Mouse (Mus musculus): ENCODE data around the gene Iqgap3. TPM values are rescaled to one million over a fixed set of nuclear protein-coding genes. Genes with fewer than 3 reads are reported as not detected.

Iqgap3 gene
- polyA plus RNA-seq, 1 experiment = 0.81 TPM

DNA sequence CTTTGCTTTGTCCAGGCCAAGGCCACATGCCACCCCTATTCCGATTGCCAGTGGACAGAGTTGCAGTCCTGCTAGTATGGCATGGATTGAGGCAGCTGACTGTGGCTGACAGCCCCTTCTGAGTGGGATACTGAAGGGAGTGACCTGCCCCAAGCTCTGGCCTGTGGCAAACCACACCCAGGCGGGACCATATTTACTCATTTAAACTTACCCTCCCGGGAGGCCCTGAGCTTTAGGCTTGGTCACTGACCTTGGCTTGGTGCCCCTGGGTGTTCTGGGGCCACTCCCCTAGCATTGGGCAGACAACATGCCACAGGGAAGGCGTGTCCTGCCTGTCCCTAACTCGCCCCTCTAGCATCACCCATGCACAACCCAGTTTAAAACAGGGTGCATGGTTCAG is 64.2 kb downstream of the Iqgap3 start:
- H3K4me3 ChIP-seq (ENCODE audit: insufficient read depth, low read depth, low read length) = no peak overlapping the region
- 15% methylated on average over 5 of the region's 5 CpGs for WGBS
- H3K27ac ChIP-seq (ENCODE audit: insufficient read depth, low read depth, low read length) = peak overlapping the region; percentile 7; the same call in 1 of the 2 replicates
- peaks cover 69% of the 10 kb centered on the region for H3K4me1 ChIP-seq (ENCODE audit: control insufficient read depth, insufficient read depth, low read length)
- no peaks in the 10 kb centered on the region for H3K27me3 ChIP-seq (replicated peaks; ENCODE audit: control insufficient read depth, insufficient read depth, low read length)
- DNase-seq = peak; percentile 51
- no peaks in the 10 kb centered on the region for H3K36me3 ChIP-seq (ENCODE audit: control insufficient read depth, insufficient read depth, low read length)
- TF ChIP-seq POLR2A (IDR thresholded peaks at IDR 0.05; ENCODE audit: low read depth, low read length) = no peak
- TF ChIP-seq CTCF (conservative IDR thresholded peaks at IDR 0.05; ENCODE audit: insufficient read depth, insufficient read length, low read depth, low read length) = no peak

DNA sequence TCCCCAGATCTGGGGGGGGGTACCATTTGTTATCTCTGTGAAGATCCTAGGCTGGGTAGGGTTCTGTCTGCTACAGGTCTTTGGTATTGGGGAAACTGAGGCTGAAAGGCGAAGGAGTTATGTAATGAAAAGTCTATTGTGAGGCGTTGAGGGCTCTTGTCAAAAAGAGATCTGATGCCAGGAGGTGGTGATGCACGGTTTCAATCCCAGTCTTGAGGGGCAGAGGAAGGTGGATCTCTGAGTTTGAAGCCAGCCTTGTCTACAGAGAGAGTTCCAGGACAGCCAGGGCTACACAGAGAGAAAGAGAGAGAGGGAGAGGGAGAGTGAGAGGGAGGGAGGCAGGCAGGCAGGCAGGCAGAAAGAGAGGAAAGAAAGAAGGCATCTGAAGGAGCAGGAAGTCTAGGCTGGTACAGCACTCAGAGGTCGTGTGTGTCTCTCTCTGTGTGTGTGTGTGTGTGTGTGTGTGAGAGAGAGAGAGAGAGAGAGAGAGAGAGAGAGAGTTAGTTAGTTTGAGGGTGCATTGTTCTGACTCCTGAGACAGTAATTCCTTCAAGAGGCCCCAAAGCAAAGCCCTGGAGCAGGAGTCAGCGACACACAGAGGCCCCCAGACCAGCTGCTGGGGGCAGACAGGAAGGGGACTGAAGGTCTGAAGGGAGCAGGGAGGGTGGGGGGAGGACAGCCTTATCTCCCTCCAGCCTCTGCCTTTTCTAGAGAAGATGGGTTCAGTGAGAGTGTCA is 64.8 kb downstream of the Iqgap3 start:
- TF ChIP-seq POLR2A (IDR thresholded peaks at IDR 0.05; ENCODE audit: low read depth, low read length) (no peak), CTCF (conservative IDR thresholded peaks at IDR 0.05; ENCODE audit: insufficient read depth, insufficient read length, low read depth, low read length) (no peak)
- whole genome bisulfite sequencing = 44% methylated on average over 5 of the region's 5 CpGs
- DNase-seq = no peak
- Histone ChIP-seq H3K4me1 (ENCODE audit: control insufficient read depth, insufficient read depth, low read length) (peaks cover 69% of the 10 kb centered on the region), H3K4me3 (ENCODE audit: insufficient read depth, low read depth, low read length) (no peak overlapping the region), H3K27ac (ENCODE audit: insufficient read depth, low read depth, low read length) (no peak overlapping the region), H3K27me3 (replicated peaks; ENCODE audit: control insufficient read depth, insufficient read depth, low read length) (no peaks in the 10 kb centered on the region), H3K36me3 (ENCODE audit: control insufficient read depth, insufficient read depth, low read length) (no peaks in the 10 kb centered on the region)

DNA sequence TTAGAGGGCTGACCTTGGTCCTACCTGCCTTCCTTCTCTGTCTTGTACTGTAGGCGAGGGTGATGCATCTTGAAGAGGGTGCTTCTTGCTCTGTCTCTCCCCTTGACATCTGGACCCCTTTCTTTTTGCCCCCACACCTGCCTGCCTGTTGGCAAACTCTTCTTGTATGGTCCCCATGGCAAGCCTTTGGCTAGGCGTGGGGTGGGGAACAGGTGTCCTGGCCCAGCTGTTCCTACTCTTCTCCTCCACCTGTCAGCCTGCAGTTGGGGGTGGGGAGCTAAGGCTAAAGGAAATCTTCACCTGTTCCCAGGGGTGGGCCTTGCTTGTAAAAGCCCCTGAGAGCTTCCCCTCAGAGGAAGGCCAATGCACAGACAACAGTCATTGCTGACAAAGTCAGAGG is 65.7 kb downstream of the Iqgap3 start:
- 94% methylated on average over 2 of the region's 2 CpGs for WGBS
- peaks cover 75% of the 10 kb centered on the region for H3K4me1 ChIP-seq (ENCODE audit: control insufficient read depth, insufficient read depth, low read length)
- DNase-seq = no peak
- no peak overlapping the region for H3K4me3 ChIP-seq (ENCODE audit: insufficient read depth, low read depth, low read length)
- H3K27me3 ChIP-seq (replicated peaks; ENCODE audit: control insufficient read depth, insufficient read depth, low read length) = no peaks in the 10 kb centered on the region
- H3K27ac ChIP-seq (ENCODE audit: insufficient read depth, low read depth, low read length) = no peak overlapping the region
- H3K36me3 ChIP-seq (ENCODE audit: control insufficient read depth, insufficient read depth, low read length) = no peaks in the 10 kb centered on the region
- TF ChIP-seq POLR2A (IDR thresholded peaks at IDR 0.05; ENCODE audit: low read depth, low read length) (no peak), CTCF (conservative IDR thresholded peaks at IDR 0.05; ENCODE audit: insufficient read depth, insufficient read length, low read depth, low read length) (no peak)

DNA sequence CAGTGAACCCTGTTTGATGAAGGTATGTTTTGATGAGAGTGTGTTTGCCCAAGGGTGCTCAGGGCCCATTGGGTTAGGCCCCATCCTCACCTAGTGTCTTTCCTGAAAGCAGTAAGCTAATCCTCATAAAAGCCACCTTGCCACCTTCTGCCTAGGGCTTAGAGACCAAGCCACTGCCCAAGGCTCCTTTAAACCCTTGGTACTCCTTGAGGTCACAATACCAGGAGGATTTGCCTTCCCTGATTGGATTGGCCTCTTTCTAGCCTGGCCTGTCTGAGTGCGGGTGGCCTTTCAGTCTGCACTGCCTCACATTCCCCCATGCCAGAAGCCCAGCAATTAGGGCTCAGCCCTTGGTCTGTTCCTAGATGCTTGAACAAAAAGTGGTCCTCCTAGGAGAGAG is 66.1 kb downstream of the Iqgap3 start:
- TF ChIP-seq POLR2A (IDR thresholded peaks at IDR 0.05; ENCODE audit: low read depth, low read length) (no peak), CTCF (conservative IDR thresholded peaks at IDR 0.05; ENCODE audit: insufficient read depth, insufficient read length, low read depth, low read length) (no peak)
- Histone ChIP-seq H3K4me1 (ENCODE audit: control insufficient read depth, insufficient read depth, low read length) (peaks cover 75% of the 10 kb centered on the region), H3K36me3 (ENCODE audit: control insufficient read depth, insufficient read depth, low read length) (no peaks in the 10 kb centered on the region), H3K27me3 (replicated peaks; ENCODE audit: control insufficient read depth, insufficient read depth, low read length) (no peaks in the 10 kb centered on the region), H3K4me3 (ENCODE audit: insufficient read depth, low read depth, low read length) (no peak overlapping the region), H3K27ac (ENCODE audit: insufficient read depth, low read depth, low read length) (no peak overlapping the region)
- 85% methylated on average over 1 of the region's 1 CpGs for WGBS
- no peak for DNase-seq

DNA sequence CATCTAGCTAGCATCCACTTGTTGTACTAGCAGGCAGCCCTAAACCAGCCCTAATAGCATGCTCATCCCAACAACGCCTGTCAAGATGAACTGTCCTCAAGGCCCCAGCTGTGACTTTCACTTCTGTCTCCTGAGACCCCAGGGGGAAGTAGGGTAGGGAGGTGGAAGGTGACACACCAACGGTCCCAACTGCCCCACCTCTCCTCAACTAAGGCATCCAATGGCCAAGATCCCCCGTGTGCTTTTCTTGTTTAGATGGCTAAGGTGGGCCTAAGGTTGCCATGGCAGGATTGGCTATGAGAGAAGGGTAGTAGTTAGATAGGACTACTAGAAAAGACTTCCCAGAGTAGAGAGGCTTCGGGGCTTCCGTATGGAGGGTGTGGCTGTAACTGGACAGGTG is 66.6 kb downstream of the Iqgap3 start:
- no peak overlapping the region for H3K4me3 ChIP-seq (ENCODE audit: insufficient read depth, low read depth, low read length)
- no peak for TF ChIP-seq CTCF (conservative IDR thresholded peaks at IDR 0.05; ENCODE audit: insufficient read depth, insufficient read length, low read depth, low read length)
- no peak for TF ChIP-seq POLR2A (IDR thresholded peaks at IDR 0.05; ENCODE audit: low read depth, low read length)
- WGBS = 84% methylated on average over 5 of the region's 5 CpGs
- no peaks in the 10 kb centered on the region for H3K27me3 ChIP-seq (replicated peaks; ENCODE audit: control insufficient read depth, insufficient read depth, low read length)
- H3K36me3 ChIP-seq (ENCODE audit: control insufficient read depth, insufficient read depth, low read length) = no peaks in the 10 kb centered on the region
- DNase-seq = no peak
- no peak overlapping the region for H3K27ac ChIP-seq (ENCODE audit: insufficient read depth, low read depth, low read length)
- H3K4me1 ChIP-seq (ENCODE audit: control insufficient read depth, insufficient read depth, low read length) = peaks cover 75% of the 10 kb centered on the region

DNA sequence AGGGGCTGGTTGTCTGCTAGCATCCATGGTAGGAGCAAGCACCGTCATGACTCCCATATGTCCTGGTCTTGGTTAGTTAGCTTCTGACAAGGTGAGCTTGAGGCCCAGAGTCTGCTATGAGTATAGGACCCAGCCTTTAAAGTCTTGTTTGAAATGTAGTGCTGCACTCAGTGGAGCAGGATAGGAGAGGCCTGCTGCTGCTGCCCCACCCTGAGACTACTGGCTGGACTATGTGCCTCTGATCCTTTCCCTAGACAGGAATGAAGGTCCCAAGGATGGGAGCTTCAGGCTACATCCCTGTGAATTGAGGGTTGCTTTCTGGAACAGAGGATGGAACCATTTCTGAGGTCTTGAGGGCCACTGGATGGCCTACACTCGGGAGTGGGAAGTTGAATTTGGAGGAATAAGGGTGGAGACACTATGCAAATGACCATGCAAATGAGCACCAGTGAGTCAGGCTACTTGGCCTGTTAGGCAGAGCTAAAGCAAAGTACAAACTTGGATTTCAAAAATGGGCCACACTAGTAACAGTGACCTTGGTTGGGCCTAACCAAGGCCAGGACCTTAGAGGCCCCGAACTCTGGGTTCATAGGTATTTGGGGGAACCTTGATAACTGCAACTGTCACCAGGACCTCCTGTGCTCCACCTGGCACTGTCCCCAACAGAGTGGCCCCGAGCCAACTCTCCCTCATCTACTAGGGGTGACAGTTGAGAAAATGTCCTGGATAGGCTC is 67.2 kb downstream of the Iqgap3 start:
- no peak overlapping the region for H3K4me3 ChIP-seq (ENCODE audit: insufficient read depth, low read depth, low read length)
- H3K4me1 ChIP-seq (ENCODE audit: control insufficient read depth, insufficient read depth, low read length) = peaks cover 74% of the 10 kb centered on the region
- no peaks in the 10 kb centered on the region for H3K27me3 ChIP-seq (replicated peaks; ENCODE audit: control insufficient read depth, insufficient read depth, low read length)
- TF ChIP-seq POLR2A (IDR thresholded peaks at IDR 0.05; ENCODE audit: low read depth, low read length) = no peak
- no peak for TF ChIP-seq CTCF (conservative IDR thresholded peaks at IDR 0.05; ENCODE audit: insufficient read depth, insufficient read length, low read depth, low read length)
- WGBS = 33% methylated on average over 4 of the region's 4 CpGs
- peak; percentile 74 for DNase-seq
- peak overlapping the region; percentile 70 for H3K27ac ChIP-seq (ENCODE audit: insufficient read depth, low read depth, low read length)
- no peaks in the 10 kb centered on the region for H3K36me3 ChIP-seq (ENCODE audit: control insufficient read depth, insufficient read depth, low read length)

DNA sequence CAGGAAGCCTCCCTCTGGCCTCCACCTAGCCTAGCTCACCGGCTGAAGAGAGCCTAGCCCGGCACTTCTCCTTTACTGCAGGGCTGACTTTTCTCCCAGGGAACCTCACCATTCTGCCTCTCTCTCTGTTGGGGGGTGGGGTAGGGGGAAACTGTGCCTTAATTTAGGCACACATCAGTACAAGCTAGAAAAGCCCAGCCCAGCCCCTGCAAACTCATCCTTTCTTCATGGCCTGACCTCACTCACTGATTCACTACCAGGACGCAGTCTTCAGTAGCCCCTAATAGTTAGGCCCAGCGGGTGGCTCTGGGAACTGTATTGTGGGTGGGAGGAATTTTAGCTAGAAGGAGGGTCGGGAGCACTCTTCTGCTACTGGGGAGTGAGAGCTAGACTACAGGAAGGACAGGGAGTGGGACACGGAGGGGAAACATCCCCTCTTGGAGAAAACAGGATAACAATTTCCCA is 67.8 kb downstream of the Iqgap3 start:
- no peak for TF ChIP-seq CTCF (conservative IDR thresholded peaks at IDR 0.05; ENCODE audit: insufficient read depth, insufficient read length, low read depth, low read length)
- TF ChIP-seq POLR2A (IDR thresholded peaks at IDR 0.05; ENCODE audit: low read depth, low read length) = no peak

More for the DNA sequence above, 67.8 kb downstream of the Iqgap3 start:
- Histone ChIP-seq H3K4me1 (ENCODE audit: control insufficient read depth, insufficient read depth, low read length) (peaks cover 68% of the 10 kb centered on the region), H3K36me3 (ENCODE audit: control insufficient read depth, insufficient read depth, low read length) (no peaks in the 10 kb centered on the region), H3K27me3 (replicated peaks; ENCODE audit: control insufficient read depth, insufficient read depth, low read length) (no peaks in the 10 kb centered on the region), H3K4me3 (ENCODE audit: insufficient read depth, low read depth, low read length) (no peak overlapping the region), H3K27ac (ENCODE audit: insufficient read depth, low read depth, low read length) (peak overlapping the region; percentile 70)
- 21% methylated on average over 6 of the region's 6 CpGs for WGBS
- DNase-seq = no peak
